Mouse (Mus musculus): ENCODE measurements around the gene Nid2. TPM values are rescaled to one million over a fixed set of nuclear protein-coding genes. Genes with fewer than 3 reads are reported as not detected.

The Nid2 gene
- polyA plus RNA-seq (2016; fragmentation: Nextera tagmentation; extraction: Ambion mirVana): 24.1 and 24.2 TPM in 2 replicates

DNA sequence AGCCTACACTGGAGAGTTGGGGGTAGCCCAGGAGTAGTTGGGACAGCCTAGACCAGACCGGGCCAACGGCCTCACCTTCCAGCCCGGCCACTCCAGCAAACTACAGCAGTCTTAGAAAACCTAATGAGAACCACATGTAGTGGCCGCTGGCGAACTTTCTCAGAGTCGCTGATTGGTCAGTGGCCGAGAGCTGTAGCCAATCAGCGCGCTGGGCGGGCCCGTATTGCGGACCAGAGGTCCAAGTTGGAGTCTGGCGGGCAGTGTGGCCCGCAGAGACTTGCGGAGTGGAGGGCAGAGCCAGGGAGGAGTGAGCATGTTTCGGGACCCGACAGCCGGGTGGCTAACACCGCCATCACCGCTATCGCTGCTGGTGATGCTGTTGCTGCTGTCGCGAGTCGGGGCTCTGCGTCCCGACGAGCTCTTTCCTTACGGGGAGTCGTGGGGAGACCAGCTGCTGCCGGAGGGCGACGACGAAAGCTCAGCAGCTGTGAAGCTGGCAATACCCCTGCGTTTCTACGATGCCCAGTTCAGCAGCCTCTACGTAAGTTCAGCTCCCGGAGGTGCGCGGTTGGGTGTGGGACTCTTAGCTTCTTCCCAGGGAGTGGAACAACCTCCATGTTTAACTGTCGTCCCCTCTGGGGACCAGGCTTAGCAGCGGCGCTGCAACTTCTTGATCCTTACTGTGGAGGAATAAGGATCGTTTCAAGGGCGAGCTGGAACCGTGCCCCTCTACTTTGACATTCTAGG, at the start of gene Nid2:
TSS of gene Nid2 (plus strand) at position 241 of the 747 bp plus-strand sequence.
- Histone ChIP-seq H3K4me2 (peak within 1 kb of the TSS; percentile 82), H3K9me3 (replicated peaks) (no peaks in the 10 kb centered on the region), H3K36me3 (no peaks in the 10 kb centered on the region), H3K4me1 (peaks cover 22% of the 10 kb centered on the region), H3K9ac (peak within 1 kb of the TSS; percentile 29), H3K27me3 (replicated peaks) (peaks cover 40% of the 10 kb centered on the region), H3K4me3 (peak within 1 kb of the TSS; percentile 57), H3K27ac (peak within 1 kb of the TSS; percentile 56; the same call in 1 of the 2 replicates)
- WGBS (ENCODE audit: insufficient replicate concordance): under 1% methylated on average over 45 of the region's 45 CpGs
- peak; percentile 87 for ATAC-seq

DNA sequence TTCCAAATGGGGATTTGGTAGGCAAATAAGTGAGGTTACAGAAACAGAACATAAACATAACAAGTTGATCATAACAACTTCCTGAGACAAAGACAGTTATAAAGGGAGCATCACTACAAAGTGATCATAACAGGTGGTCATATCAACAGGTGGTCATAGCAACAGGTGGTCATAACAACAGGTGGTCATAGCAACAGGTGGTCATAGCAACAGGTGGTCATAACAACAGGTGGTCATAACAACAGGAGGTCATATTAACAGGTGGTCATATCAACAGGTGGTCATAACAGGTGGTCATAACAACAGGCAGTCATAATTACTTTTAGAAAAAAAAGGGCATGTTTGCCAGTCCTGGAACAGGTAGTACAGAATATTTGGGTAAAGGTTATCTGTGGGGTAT, 49.5 kb upstream of the Nid2 start:
- Histone ChIP-seq H3K9ac (no peak overlapping the region), H3K4me2 (no peak overlapping the region), H3K9me3 (replicated peaks) (no peaks in the 10 kb centered on the region), H3K4me3 (no peak overlapping the region), H3K36me3 (no peaks in the 10 kb centered on the region), H3K27ac (no peak overlapping the region), H3K27me3 (replicated peaks) (0 out of 2 replicates have a peak, but pooled peaks cover 5% of the 10 kb centered on the region), H3K4me1 (peaks cover under 1% of the 10 kb centered on the region; the same call in 1 of the 2 replicates)
- no peak for ATAC-seq

DNA sequence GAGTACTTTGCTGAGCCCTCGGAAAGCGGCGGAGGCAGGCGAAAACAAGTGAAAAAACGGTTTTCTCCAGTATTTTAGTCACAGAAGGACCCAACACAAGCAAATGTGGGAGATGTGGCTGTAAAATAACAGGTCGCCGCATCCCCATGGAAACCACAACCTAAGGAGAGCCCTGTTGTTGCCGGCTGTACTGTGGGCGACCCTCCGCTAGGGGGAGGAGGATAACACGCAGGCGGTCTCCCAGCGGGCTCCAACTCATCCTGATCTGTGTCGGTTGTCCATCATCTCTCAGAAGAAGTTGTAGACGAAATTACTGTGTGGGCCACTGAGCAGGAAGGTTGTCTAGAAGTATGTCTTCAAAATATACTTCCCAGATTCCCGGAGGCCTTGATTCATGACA, 45.4 kb upstream of the Nid2 start:
- Histone ChIP-seq H3K4me2 (peak overlapping the region; percentile 18; the same call in 1 of the 2 replicates), H3K36me3 (no peaks in the 10 kb centered on the region), H3K4me1 (peaks cover 10% of the 10 kb centered on the region; the same call in 1 of the 2 replicates), H3K27me3 (replicated peaks) (0 out of 2 replicates have a peak, but pooled peaks cover 5% of the 10 kb centered on the region), H3K9ac (no peak overlapping the region), H3K4me3 (no peak overlapping the region), H3K27ac (no peak overlapping the region), H3K9me3 (replicated peaks) (no peaks in the 10 kb centered on the region)
- ATAC-seq: no peak
- WGBS (ENCODE audit: insufficient replicate concordance): 7% methylated on average over 16 of the region's 16 CpGs

DNA sequence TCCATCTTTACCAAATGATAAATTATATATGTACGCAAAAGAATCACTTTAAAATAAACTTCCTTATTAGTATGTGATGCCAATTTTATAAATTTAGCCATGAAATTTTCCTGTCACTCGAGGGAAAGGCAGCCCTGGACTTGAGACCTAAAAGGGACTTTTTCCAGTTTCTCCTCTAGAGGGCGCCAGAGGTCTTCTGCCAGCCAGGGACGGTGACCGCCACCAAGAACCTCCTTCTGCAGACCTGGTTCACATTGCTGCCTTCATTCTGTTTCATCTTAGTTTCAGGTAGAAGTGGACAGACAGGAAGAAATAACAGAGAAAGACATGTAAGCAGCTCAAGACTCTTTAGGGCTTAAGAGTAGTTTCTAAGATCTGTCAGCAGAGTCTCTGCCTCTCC, 44.6 kb upstream of the Nid2 start:
- Histone ChIP-seq H3K9me3 (replicated peaks) (no peaks in the 10 kb centered on the region), H3K4me1 (peaks cover 10% of the 10 kb centered on the region; the same call in 1 of the 2 replicates), H3K36me3 (no peaks in the 10 kb centered on the region), H3K4me3 (no peak overlapping the region), H3K9ac (no peak overlapping the region), H3K27ac (no peak overlapping the region), H3K4me2 (no peak overlapping the region), H3K27me3 (replicated peaks) (0 out of 2 replicates have a peak, but pooled peaks cover 5% of the 10 kb centered on the region)
- WGBS (ENCODE audit: insufficient replicate concordance): 1% methylated on average over 5 of the region's 5 CpGs
- no peak for ATAC-seq

DNA sequence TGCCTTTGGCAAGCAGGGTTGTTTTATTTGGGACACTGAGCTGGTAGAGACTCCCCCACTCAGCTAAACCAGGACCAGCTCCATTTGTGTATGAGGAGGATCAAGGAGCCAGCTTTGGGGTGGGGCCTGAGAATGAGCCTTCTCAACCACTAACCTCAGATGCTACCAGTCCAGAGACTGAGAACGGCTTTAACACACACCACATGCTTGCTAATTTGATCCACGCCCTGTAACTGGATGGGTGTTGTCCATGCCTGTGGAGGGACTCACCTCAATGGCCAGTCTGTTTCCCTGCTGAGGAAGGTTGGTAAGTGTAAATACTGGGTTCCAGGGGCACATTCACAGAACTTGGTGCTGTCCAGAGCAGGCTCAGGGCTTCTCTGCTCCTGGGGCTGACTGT, 44.1 kb upstream of the Nid2 start:
- no peaks in the 10 kb centered on the region for H3K9me3 ChIP-seq (replicated peaks)
- H3K36me3 ChIP-seq: no peaks in the 10 kb centered on the region
- H3K9ac ChIP-seq: no peak overlapping the region
- 40% methylated on average over 2 of the region's 2 CpGs for WGBS (ENCODE audit: insufficient replicate concordance)
- 0 out of 2 replicates have a peak, but pooled peaks cover 5% of the 10 kb centered on the region for H3K27me3 ChIP-seq (replicated peaks)
- no peak overlapping the region for H3K27ac ChIP-seq
- H3K4me3 ChIP-seq: no peak overlapping the region
- no peak for ATAC-seq
- H3K4me2 ChIP-seq: no peak overlapping the region
- H3K4me1 ChIP-seq: peaks cover 10% of the 10 kb centered on the region; the same call in 1 of the 2 replicates

DNA sequence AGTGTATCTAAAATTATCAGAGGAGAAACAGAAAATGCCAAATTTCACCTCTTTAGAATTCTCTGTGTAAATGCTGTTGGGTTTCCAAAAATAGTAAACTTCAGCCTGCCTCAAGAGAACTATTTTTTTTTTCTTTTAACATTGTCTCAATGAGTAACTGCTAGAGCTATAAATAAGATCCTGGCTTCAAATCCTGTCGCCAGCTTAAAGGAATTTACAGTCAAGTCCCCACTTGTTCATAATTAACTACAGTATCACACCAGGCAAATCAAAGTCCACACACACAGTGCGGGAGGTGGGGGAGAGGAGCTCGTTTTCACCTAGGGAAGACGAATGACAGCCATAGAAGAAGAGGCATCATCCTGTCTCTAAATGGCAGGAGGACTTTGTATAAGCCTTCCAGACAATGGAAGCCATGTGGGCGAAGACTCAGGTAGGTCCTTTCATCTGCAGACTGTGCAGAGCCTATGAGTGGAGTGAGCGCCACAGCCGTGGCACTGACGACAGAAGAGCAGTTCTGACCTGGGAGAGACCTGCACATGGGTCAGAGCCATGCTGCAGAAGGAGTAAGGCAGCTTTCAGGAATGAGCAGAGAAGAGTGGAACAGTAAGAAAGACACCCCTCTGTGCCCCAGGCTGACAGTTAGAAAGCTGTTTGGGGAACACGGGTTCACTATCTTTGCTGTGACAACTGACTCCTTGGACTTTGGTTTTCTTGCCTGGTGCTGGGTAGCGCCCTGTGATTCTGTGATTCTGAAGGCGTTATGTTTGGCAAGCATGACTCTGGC, 43.2 kb upstream of the Nid2 start:
- 55% methylated on average over 11 of the region's 11 CpGs for WGBS (ENCODE audit: insufficient replicate concordance)

DNA sequence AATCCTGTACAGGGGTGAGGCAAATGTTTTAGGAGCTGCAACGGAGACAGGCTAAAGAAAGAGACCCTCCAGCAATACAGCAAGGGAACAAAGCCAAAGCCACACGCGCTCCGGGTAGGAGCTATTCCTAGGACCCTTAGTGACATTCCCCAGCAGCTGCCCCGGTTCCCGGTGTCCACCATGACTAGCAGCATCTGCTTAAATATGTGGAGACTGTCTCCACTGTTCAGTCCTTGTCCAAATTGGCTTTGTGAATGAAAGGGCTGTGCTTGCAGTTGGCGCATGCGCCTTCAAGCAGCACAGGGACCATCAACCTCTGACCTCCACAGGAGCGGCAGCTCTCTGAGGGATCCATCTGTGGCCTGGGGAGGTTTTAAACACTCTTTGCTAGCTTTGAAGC, 41.9 kb upstream of the Nid2 start:
- Histone ChIP-seq H3K27me3 (replicated peaks) (0 out of 2 replicates have a peak, but pooled peaks cover 5% of the 10 kb centered on the region), H3K9me3 (replicated peaks) (no peaks in the 10 kb centered on the region), H3K4me3 (peak overlapping the region; percentile 34; the same call in 1 of the 2 replicates), H3K4me1 (peaks cover 10% of the 10 kb centered on the region; the same call in 1 of the 2 replicates), H3K9ac (no peak overlapping the region), H3K36me3 (no peaks in the 10 kb centered on the region), H3K27ac (no peak overlapping the region), H3K4me2 (peak overlapping the region; percentile 37)
- WGBS (ENCODE audit: insufficient replicate concordance): 68% methylated on average over 9 of the region's 9 CpGs
- no peak for ATAC-seq

More for the DNA sequence above, 43.2 kb upstream of the Nid2 start:
- Histone ChIP-seq H3K9ac (no peak overlapping the region; the same call in 1 of the 2 replicates), H3K4me2 (peak overlapping the region; percentile 37), H3K4me3 (peak overlapping the region; percentile 34), H3K36me3 (no peaks in the 10 kb centered on the region), H3K4me1 (peaks cover 10% of the 10 kb centered on the region; the same call in 1 of the 2 replicates), H3K27ac (0 out of 2 replicates have a peak overlapping the region, but pooled peaks have one; percentile 58), H3K27me3 (replicated peaks) (0 out of 2 replicates have a peak, but pooled peaks cover 5% of the 10 kb centered on the region), H3K9me3 (replicated peaks) (no peaks in the 10 kb centered on the region)
- no peak for ATAC-seq

DNA sequence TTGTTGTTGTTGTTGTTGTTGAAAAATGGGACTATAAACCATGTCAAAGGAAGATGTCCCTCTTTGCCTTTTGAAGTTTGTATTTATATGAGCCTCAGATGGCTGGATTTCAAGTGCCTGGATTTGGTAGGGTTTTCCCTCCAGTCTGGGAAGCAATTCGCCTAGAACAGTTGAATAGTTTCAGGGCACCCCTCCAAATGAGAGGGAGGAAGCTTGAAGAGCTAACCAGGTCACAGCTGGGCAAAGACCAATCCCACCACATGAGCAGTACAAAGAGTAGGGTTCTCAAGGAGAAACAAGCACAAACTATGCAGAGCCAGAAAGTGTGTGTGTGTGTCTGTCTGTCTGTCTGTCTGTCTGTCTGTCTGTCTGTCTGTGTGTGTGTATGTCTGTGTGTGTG, 39.3 kb upstream of the Nid2 start:
- no peak overlapping the region for H3K9ac ChIP-seq
- WGBS (ENCODE audit: insufficient replicate concordance): 38% methylated on average over 1 of the region's 1 CpGs
- H3K4me2 ChIP-seq: no peak overlapping the region
- no peak overlapping the region for H3K4me3 ChIP-seq
- peaks cover 7% of the 10 kb centered on the region; the same call in 1 of the 2 replicates for H3K4me1 ChIP-seq
- H3K27ac ChIP-seq: no peak overlapping the region
- no peaks in the 10 kb centered on the region for H3K9me3 ChIP-seq (replicated peaks)
- no peaks in the 10 kb centered on the region for H3K27me3 ChIP-seq (replicated peaks)
- H3K36me3 ChIP-seq: no peaks in the 10 kb centered on the region
- ATAC-seq: no peak

DNA sequence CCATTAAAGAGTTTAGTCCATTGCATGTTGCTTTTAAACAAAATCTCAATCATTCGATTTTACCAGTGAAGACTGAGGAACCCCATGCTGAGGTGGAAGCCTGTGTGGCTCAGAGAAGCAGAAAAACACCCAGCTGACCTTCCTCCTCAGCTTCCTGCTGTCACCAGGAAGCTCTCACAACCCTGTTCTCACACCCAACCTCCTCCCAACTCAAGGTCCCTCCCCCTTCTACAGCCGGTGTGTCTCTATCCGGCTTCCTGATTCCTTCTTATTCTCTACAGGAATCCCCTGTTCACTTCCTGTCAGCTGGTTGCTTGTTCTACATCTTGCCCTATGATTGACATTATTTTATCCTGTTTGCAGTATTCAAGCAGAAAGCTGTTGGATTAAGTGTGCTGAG, 38.0 kb upstream of the Nid2 start:
- ATAC-seq: no peak
- Histone ChIP-seq H3K9ac (no peak overlapping the region), H3K4me3 (no peak overlapping the region), H3K36me3 (no peaks in the 10 kb centered on the region), H3K9me3 (replicated peaks) (no peaks in the 10 kb centered on the region), H3K4me2 (no peak overlapping the region), H3K4me1 (no peaks in the 10 kb centered on the region), H3K27me3 (replicated peaks) (no peaks in the 10 kb centered on the region), H3K27ac (no peak overlapping the region)
- 14% methylated on average over 3 of the region's 3 CpGs for WGBS (ENCODE audit: insufficient replicate concordance)

DNA sequence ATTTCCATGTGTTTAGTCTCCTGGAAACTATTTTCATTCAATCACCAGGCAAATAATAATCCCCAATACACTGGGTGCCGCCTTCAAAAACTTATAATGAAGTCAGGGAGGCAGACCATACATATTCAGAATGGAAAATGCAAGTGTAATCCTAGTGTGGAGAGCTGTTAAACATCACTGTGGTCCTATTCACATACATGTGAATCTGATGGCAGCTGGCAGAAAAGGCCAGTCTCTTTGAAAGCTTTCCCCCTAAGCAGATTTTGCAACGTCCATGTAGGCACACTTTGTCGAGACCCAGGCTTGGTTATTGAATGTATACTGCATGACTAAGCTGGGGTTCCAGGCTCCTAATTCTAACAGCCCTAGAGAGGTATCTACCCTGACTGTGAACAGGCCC, 32.0 kb upstream of the Nid2 start:
- Histone ChIP-seq H3K4me3 (no peak overlapping the region), H3K4me2 (no peak overlapping the region), H3K4me1 (no peaks in the 10 kb centered on the region), H3K27me3 (replicated peaks) (no peaks in the 10 kb centered on the region), H3K36me3 (no peaks in the 10 kb centered on the region), H3K27ac (no peak overlapping the region), H3K9me3 (replicated peaks) (no peaks in the 10 kb centered on the region), H3K9ac (no peak overlapping the region)
- 54% methylated on average over 3 of the region's 3 CpGs for WGBS (ENCODE audit: insufficient replicate concordance)
- no peak for ATAC-seq

DNA sequence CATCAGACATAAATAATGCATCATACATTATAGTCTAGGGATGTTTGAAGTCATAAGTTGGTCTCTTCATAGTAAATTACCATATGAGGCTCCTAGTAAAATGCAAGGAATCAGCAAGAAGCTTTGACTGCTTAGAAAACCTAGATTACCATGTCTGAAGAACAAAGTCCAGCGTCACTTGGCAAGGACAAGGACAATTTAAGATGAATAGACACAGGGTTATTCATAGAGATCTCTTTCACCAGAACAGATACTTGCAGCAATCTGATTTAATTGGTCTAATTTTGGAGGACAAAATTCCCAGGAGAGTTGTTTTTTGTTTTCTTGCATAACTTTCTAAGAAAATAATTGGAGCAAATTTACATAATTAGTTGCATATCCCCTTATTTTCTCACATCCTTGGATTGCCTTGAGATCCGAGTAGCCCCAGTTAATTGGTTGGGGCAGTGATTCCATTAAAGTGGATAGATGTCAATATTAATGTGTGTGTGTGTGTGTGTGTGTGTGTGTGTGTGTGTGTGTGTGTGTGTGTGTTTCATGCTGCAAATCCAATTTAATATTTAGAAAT, 30.9 kb upstream of the Nid2 start:
- Histone ChIP-seq H3K4me3 (no peak overlapping the region), H3K27me3 (replicated peaks) (no peaks in the 10 kb centered on the region), H3K4me2 (no peak overlapping the region), H3K36me3 (no peaks in the 10 kb centered on the region), H3K27ac (no peak overlapping the region), H3K4me1 (no peaks in the 10 kb centered on the region), H3K9ac (no peak overlapping the region), H3K9me3 (replicated peaks) (no peaks in the 10 kb centered on the region)
- no peak for ATAC-seq
- 62% methylated on average over 2 of the region's 2 CpGs for WGBS (ENCODE audit: insufficient replicate concordance)
